In genomic region chr17:51651880-51652279, GRCm38 (mm10) we compare ENCODE assay signal across 19 mouse cellular contexts.
DNase-seq lines count a peak whose midpoint lies in the region; ATAC-seq lines count a peak whose summit lies in the region.
"Had no signal": no experiment of that assay in that cellular context is flagged by ENCODE, and none has a peak within 500 bp of the region (broad histone marks: within the 10 kb centered on the region; RNA-seq: fewer than 3 reads in every experiment).

No protein-coding gene starts in this region.

- peak; percentile 6 for DNase-seq in intestine, embryonic 14.5 days (ENCODE audit: low spot score)
- DNase-seq in left cerebral cortex, adult 18-20 months (ENCODE audit: low spot score in 2 of 2) = no peak
- DNase-seq in urinary bladder, postnatal 10 days (ENCODE audit: low spot score) = no peak
- DNase-seq: adrenal gland, adult 2 months; adrenal gland, postnatal 10 days; adrenal gland, postnatal 25 days; cerebellum, adult 11 months; cerebellum, adult 18-20 months; cerebellum, adult 8-10 months; cerebellum, adult 9-11 months; cerebellum, postnatal 14 days; cerebellum, postnatal 36 days; forebrain, postnatal 0 days had no signal

- 74% methylated on average over 2 of the region's 2 CpGs for WGBS in intestine, embryonic 14.5 days
- WGBS in intestine, embryonic 16.5 days = 86% methylated on average over 2 of the region's 2 CpGs

- H3K4me3 ChIP-seq in intestine, embryonic 14.5 days (ENCODE audit: low read depth, low read length) = no peak overlapping the region
- no peak overlapping the region for H3K4me3 ChIP-seq in intestine, embryonic 16.5 days (ENCODE audit: low read length)
- H3K4me3 ChIP-seq: embryonic facial prominence, embryonic 10.5 days; embryonic facial prominence, embryonic 12.5 days; forebrain, embryonic 13.5 days; forebrain, embryonic 15.5 days had no signal

- H3K9me3 ChIP-seq in intestine, embryonic 14.5 days (ENCODE audit: control insufficient read depth, low read length) = no peaks in the 10 kb centered on the region
- H3K9me3 ChIP-seq in intestine, embryonic 16.5 days (ENCODE audit: control insufficient read depth, low read length) = no peaks in the 10 kb centered on the region
- H3K9me3 ChIP-seq: embryonic facial prominence, embryonic 10.5 days; embryonic facial prominence, embryonic 12.5 days; forebrain, embryonic 13.5 days; forebrain, embryonic 15.5 days had no signal

- H3K4me1 ChIP-seq in intestine, embryonic 14.5 days (replicated peaks; ENCODE audit: control insufficient read depth, insufficient read depth, low read length) = no peaks in the 10 kb centered on the region
- no peaks in the 10 kb centered on the region for H3K4me1 ChIP-seq in intestine, embryonic 16.5 days (ENCODE audit: control insufficient read depth, insufficient read depth, low read length)
- H3K4me1 ChIP-seq: embryonic facial prominence, embryonic 10.5 days; embryonic facial prominence, embryonic 12.5 days; forebrain, embryonic 13.5 days; forebrain, embryonic 15.5 days had no signal

- H3K36me3 ChIP-seq in intestine, embryonic 14.5 days (ENCODE audit: control insufficient read depth, insufficient read depth, low read length) = no peaks in the 10 kb centered on the region
- no peaks in the 10 kb centered on the region for H3K36me3 ChIP-seq in intestine, embryonic 16.5 days (ENCODE audit: control insufficient read depth, insufficient read depth, low read length)
- H3K36me3 ChIP-seq: embryonic facial prominence, embryonic 10.5 days; embryonic facial prominence, embryonic 12.5 days; forebrain, embryonic 15.5 days had no signal

- no peak overlapping the region for H3K9ac ChIP-seq in intestine, embryonic 14.5 days (ENCODE audit: low read length)
- H3K9ac ChIP-seq in intestine, embryonic 16.5 days (ENCODE audit: low read depth, low read length) = no peak overlapping the region
- H3K9ac ChIP-seq: embryonic facial prominence, embryonic 12.5 days; forebrain, embryonic 13.5 days; forebrain, embryonic 15.5 days; forebrain, postnatal 0 days had no signal

- no peaks in the 10 kb centered on the region for H3K27me3 ChIP-seq in intestine, embryonic 14.5 days (replicated peaks; ENCODE audit: control insufficient read depth, insufficient read depth, low read length)
- H3K27me3 ChIP-seq in intestine, embryonic 16.5 days (replicated peaks; ENCODE audit: control insufficient read depth, insufficient read depth, low read length) = no peaks in the 10 kb centered on the region
- H3K27me3 ChIP-seq: embryonic facial prominence, embryonic 12.5 days; forebrain, embryonic 13.5 days; forebrain, embryonic 15.5 days had no signal

- no peak overlapping the region for H3K27ac ChIP-seq in intestine, embryonic 14.5 days (ENCODE audit: low read depth)
- H3K27ac ChIP-seq in intestine, embryonic 16.5 days (ENCODE audit: low read length) = no peak overlapping the region
- H3K27ac ChIP-seq: embryonic facial prominence, embryonic 10.5 days; embryonic facial prominence, embryonic 12.5 days; forebrain, embryonic 13.5 days; forebrain, embryonic 15.5 days had no signal

- H3K4me2 ChIP-seq in intestine, embryonic 14.5 days (ENCODE audit: low read length) = no peak overlapping the region
- H3K4me2 ChIP-seq in intestine, embryonic 16.5 days (ENCODE audit: low read depth, low read length) = no peak overlapping the region
- H3K4me2 ChIP-seq: embryonic facial prominence, embryonic 12.5 days; forebrain, embryonic 13.5 days; forebrain, embryonic 15.5 days had no signal

- no peak for ATAC-seq in intestine, embryonic 14.5 days (replicated peaks; ENCODE audit: low FRiP score, low TSS enrichment, low read depth)
- ATAC-seq in intestine, embryonic 16.5 days = no peak
- ATAC-seq in granulocyte monocyte progenitor cell, adult 5-6 weeks (replicated peaks; ENCODE audit: poor library complexity, severe bottlenecking) = peak; percentile 52; the same call in 1 of the 2 replicates
- ATAC-seq: forebrain, embryonic 13.5 days; forebrain, embryonic 15.5 days; forebrain, postnatal 0 days had no signal
